Mouse (Mus musculus): Measurements from ENCODE around the gene Pwwp2b.

Gene Pwwp2b

DNA sequence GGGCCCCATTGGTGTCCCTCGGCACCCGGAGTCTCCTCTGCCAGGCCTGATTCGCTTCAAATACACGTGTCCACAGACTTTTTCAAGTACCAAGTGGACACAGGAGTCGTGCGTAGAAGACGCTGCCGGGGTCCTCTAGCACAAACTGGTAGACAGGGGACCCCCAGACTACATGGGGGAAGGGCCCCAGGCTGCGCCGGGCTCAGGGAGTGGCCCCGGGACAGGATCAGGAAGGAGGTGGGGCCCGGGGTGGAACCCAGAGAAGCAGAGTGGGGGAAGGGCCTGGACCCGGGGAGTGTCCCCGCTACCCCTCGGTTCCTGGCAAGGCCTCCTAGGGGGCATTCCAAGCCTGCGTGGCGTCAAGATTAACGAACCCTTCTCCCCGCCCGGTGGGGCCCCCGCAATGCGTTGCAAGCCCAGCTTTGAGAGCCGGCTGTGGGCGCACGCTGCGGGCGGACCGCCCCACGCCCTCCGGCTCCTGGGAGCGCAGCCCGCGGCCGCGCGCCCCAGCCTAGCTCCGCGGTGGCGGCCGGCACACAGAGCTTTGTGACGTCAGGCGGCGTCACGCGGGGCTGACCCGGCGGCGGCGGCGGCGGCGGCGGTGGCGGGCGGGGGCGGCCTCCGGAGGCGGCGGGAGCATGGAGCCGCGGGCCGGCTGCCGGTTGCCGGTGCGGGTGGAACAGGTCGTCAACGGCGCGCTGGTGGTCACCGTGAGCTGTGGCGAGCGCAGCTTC is at the start of gene Pwwp2b:
Pwwp2b (plus strand) TSS at position 602 of the 734 bp plus-strand sequence.
- DNase-seq, result peak; percentile 99

DNA sequence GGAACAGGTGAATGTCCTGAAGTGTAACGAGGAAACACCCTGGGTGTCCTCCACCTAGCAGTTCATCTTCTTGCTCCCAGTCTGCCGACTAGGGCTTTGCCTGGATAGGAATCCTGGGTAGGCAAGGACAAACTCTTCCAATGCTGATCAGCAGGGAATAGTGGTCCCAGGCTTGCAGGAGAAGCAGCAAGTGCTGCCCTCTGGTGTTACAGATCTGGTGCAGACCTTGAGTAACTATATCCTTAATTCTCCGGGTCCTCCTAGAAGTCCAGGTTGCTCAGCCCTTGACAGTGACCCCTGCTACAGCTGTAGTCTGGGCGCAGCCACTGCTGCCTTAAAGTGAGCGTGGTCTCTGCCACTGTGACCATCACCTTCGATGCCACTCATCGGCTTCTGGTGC is 48.2 kb upstream of the Pwwp2b start:
- peak; percentile 86 for DNase-seq

DNA sequence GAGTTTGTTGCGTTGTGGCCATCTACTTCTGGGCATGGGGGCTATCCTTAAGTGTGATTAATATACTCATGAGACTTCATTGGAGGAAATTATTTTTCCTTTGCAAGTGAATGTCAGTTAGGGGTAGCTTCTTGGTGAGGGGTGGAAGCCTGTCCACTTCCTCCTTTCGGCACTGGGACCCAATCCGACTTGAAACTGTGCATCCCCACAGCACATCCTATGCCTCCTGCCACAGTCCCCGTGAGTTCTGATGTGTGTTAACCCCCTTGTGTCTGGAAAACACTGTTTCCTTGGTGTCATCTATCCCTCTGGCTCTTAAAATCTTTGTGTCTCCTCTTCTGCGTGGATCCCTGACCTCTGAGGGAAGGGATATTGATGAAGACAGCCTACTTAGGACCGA is 47.1 kb upstream of the Pwwp2b start:
- peak; percentile 52 for DNase-seq

DNA sequence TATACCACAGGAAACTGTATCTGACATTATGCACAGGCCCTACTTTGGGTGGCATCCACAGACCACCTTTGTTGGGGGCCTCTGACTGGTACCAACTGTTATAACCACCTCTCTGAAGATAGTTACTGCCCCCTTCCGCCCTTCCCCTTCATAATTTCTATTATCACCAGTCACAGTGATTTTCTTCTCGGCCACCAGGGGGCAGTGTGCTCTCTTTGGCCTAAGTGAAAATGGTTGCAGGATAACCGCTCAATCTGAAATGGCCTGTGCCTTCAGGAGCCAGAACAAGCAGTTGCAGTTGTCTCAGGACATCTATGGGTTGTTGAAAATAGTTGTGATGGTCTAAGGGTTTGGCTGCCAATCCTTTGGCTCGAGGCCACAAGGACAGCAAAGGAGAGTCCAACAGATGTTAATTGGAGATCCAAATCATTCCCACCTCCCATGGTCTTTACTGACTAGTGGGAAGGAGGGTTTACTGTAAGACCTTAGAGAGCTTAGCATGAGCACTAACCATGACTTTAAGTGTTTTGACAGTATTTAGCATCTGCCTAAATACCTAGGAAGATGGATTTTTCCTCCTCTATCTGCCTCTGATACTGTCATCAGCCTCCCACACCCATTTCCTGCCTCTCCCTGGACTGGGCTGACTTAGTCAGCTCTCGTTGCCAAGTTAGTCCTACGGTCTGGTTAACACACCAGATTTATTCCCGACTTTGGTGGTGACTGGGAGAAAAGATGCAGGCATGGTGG is 40.1 kb upstream of the Pwwp2b start:
- DNase-seq, result peak; percentile 93

DNA sequence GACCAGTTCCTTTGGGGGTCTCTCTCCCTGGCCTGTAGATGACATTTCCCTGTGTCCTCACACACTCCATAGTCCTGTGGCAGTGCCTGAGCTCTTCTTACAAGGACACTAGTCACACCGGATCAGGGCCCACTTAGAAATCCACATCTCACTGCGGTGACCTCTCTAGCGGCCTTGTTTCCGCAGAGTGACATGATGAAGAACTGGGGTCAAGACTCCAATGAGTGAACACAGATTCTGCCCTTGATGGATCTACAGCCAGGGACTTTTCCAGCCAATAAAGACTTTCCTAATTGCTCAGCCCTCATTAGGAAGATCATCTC is 39.5 kb upstream of the Pwwp2b start:
- no peak for DNase-seq

DNA sequence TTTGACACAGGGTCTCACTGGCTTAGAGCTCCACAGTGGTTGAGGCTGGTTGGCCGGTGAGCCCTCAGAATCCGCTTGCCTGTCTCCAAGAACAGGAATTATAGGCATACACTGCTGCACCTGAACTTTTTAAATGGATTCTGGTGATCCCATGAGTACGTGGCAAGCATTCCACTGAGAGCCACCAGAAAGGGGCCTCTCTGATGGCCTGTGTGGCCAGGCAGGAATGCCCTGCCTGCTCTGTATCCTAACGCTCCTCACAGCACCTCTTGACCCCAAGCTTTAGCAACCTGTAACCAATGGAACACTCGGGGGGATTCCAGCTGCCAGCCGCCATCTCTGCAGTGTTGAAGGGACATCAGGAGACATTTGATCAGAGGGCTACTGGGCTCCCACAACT is 36.5 kb upstream of the Pwwp2b start:
- DNase-seq, result peak; percentile 91

DNA sequence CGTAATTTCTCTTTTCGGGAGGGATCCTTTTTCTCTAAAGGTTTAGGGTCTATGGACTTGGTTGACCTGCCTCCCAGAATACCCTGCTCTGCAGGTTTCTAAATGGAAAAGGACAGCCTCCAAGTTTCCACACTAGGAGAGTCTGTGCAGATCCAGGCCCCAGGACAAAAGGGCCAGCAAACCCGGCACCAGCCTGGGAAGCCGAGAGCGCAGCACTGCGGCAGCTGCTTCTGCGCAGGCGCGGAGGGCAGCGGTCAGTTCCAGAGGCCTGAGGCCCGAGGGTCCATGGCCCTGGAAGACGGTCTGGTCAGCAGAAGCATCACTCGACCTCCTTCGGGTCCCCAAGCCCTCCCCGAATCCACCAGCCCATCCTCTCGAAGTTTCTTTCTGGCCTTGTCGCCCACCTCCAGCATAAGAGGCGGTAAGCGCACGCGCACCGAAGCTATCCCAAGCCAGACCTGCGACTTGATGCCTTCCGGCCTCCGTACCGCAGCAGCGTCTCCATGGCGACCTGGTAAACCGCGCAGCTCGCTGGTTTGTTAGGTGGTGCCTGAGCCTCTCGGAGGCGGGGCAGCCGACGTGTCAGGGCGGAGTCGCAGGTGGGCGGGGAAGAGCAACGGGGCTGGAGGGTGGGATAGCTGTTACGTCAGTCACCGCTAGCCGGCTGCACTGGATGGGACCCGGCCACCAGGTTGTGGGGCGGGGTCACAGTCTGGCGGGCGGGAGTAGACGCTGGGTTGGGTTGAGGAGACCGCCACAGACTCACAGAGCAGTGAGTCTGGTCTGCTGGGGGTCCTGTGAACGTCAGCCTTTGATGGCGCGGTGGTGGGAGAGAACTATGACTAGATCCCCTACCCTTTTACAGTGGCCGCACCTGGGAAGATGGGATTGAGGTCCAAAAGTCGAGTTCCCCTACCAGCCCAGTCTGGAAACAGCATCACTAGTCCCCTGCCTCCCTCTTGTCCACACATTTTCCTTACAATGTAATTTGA is 35.2 kb upstream of the Pwwp2b start, which contains the start of the genes Lrrc27 and Stk32c:
Lrrc27 (plus strand) TSS at position 235 of the 992 bp plus-strand sequence.
Stk32c (minus strand) TSS at position 554 of the 992 bp plus-strand sequence.
- DNase-seq, result peak; percentile 100

DNA sequence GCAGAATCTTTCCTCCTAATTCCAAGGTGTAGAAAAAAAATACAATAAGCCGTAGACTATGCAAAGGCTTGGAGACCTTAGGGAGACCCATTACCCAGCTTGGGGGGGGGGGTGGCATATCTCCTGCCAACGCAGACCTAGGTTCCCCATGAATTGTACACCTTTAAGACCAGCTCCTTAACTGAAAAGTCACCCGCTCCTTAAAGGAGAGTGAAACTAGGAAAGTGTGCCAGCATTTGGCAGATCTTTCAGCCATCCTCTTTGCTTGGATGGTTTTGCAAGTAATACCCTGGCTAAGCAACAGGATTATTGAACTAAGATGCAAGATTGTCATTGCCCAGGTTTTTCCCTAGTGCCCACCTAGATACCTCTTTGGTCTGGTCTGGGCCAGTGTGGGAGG is 34.5 kb upstream of the Pwwp2b start:
- DNase-seq, result peak; percentile 87

DNA sequence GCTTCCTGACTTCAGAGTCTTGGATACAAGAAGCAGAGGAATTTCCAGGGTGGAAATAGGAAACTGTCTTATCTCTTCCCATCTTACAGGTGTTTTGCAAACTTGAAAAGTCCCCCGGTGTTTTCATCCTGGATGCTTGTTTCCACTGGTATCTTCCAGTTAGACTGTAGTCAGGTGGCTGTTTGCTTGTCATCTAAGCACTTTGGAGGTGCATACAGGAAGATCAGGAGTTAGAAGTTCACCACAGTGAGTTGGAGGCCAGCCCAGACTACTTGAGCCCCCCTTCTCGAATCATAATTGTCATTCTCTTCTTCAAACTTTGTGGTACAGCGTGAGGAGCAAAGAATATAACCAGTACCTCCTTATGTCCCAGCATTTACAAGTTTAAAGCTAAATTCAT is 34.1 kb upstream of the Pwwp2b start:
- peak; percentile 88 for DNase-seq

DNA sequence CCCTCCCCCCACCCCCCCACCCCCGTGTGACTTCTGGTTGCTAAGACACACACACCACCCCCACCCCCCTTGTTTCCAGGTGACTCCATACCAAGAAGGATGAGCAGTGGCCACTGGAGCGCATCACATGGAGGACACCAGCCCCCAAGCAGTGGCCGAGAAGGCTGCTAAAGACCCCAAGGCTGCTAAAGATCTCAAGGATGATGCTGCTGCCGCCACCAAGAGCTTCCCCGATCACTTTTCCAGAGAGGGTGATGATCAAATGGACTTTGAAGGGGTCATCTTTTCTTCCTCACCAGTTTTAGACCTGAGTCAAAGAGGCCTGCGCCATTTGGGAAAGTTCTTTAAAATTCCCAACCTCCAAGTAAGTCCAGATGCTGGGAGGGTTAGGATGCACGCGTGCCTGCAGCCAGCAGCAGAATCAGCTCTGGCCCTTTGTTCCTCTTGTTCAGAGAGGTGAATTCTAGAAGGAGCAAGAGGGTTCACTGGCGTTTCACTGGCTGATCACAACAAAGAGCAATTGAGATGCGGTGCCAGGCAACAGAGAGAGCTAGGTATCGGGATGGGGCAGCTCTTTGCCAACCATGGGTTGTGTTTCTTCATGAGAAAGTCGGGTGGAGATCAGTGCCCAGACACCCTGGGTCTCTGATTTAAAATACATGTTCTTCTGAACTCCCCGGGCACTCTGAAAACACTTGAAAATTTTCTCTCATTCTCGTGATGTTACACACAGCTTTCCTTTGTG is 33.5 kb upstream of the Pwwp2b start:
- DNase-seq, result peak; percentile 90

DNA sequence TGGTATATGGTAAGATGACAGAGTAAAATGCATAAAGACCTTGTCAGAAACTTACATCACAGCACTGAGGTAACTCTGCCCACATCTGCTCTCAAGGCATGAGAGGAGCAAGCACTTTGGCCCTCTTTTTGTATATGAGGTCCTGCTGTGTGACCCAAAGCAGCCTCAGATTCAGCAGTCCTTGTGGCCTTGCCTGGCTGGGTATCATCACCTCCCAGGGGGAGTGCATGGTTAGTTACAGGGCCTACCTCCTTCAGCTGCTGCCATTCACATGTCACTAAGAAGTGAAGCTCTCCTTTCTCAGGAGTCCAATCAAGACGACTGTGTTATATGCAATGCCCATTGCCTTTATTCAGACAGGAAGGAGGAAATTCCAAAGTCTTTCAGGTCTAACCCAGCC is 32.8 kb upstream of the Pwwp2b start:
- peak; percentile 82 for DNase-seq

DNA sequence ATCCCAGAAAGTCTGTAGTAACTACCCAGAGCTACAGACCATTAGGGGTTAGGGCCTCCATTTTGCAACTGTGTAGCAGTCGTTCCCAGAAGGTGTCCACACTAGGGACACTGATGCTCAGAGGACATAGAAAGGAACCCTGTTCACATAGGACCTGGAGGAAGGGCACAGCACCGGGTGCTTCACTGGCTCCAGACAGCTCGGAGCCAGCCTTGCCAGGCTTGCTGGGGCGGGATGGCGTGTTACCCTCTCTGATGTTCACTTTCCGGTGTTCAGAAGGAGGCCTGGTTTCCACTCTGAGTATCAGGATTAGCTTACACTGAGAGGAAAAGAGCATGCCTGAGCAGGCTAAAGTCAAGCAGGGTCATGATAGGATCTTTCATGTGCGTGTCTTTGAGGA is 32.3 kb upstream of the Pwwp2b start:
- peak; percentile 80 for DNase-seq

DNA sequence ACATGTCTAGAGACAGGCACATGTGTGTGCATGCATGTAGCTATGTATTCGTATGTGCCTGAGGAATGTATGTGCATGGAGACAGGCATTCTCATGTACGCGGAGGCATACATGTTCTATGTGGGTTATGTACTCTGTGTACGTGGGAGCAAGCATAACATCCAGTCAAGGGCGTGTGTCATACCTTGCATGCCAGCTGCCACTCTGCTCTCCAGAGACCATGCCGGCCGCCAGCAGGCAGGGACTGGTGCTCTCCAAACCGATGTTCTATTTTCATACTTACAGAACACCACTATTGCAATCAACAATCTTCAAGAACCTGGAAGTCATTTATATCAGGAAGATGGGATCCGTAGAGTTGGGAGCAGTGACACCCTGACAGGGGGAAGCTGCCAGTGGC is 31.8 kb upstream of the Pwwp2b start:
- peak; percentile 90 for DNase-seq

DNA sequence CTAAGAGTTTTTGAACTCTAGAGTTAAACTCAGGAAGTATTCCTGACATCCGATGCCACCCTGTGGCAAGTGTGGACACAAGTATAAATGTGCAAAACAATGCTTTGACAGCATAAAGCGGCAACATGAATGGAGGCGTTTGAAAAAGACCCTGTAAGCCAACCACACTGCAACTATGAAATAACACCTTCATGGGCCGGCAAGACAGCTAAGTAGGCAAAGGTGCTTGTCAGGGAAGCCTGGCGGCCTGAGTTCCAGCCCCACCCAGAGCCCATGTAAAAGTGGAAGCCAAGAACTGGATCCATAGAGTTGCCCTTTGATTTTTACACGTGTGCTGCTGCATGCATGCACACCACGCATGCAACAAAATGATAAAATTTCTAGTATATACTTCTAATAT is 31.2 kb upstream of the Pwwp2b start:
- peak; percentile 87 for DNase-seq

DNA sequence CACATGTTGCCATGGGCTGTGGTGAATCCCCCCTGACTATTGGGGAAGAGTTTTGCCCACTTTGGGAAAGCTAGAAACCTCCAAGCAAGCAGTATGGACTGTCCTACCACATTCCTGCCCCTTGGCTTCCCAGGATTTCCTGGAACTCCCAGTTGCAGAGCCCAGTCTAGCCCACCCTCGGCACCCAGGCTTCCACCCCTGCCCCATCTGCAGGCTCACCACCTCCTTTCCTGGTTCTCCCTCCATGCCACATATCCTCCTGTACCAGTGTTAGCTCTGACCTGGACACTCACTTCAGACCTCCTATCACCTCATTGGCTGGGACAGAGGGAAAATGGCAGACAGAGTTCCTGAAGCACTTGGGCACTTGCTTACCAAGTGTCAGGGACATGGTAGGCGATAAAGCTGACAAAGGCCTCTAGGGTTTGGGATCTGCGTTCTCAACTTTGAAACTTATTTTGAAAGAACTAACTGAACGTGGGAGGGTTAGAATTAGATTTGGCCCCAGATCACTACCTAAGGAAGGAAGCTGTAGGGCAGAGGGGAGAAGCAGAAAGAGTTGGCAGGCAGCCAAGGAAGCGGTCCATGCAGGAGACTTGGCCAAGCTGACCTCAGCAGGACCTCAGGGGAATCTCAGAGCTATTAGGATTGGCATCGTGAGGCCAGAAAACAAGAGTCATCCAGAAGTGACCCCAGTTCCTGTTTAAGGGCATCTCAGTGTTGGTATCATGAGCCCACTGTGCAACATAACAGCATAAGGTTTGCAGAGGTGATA is 29.5 kb upstream of the Pwwp2b start:
- DNase-seq, result peak; percentile 95

DNA sequence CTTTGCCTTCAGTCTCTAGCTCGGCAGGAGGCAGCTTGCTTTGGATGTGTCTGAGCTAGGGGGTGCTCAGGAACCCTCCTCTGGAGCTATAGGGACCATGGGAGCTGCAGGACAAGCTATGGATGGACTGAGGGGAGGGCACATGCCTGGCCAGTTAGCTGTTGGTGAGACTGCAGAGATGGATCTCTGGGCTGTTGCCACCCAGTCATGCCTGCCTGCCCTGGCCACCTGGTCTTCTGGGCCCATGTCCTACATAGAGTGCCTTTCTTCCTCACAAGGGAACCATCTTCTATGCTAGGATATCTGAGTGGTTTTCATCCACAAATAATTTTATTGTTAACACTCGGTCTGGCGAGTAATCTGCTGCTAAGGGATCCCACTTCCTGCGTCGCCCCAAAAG is 28.8 kb upstream of the Pwwp2b start:
- DNase-seq, result peak; percentile 89

DNA sequence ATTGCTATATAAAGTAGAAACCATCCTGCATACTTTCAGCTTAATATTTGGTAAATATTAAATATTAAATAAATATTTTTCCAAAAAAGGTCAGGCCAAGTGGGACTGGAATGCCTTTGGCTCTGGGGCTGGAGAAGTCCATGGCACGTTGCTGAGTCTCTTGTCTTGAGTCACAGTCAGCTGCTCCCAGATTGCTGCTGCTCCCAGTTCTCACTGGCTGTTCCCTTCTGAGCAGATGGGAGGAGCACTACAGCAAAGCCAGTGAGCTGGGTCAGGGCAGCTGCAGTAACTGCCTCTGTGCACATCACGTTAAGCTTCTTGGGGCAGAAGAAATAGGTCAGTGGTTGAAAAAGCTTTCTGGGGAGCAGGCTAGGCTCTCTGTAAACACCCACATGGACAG is 28.0 kb upstream of the Pwwp2b start:
- DNase-seq, result peak; percentile 97

DNA sequence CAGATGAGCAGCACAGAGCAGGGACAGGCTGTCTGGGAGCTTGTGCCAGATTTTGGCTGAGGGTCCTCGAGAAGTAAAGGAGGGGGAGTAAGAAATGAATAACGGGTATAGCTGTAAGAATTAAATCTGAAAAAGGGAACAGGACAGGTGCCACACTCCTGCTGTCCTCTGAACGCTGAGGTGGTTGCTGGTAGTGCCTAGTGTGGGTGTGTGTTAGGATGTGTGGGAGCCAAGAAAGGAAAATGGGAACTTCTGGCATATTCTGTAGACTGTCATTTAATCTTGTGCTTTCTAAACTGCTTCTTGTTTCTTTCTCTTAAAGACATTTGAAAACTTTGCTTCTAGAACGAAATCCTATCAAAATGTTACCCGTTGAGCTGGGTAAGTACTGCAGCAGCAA is 27.2 kb upstream of the Pwwp2b start:
- DNase-seq, result no peak

DNA sequence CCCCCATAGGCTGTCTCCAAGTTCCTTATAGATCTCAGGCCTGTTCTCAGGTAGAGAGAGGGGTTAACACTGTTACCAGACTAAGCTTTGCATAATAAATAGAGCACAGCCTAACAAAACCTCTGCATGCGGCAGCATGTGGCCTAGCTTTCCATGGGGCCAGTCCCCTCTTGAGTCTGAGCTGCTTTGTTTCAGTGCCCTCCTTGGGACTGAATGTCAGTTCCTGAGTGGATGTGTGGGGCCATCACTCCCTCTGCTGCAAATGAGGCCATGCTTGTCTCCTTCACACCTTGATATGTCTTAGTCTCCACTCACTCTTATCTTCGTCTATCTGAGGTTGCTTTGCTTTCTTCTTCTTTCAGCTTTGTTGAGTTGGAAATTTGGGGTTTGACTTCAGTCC is 26.4 kb upstream of the Pwwp2b start:
- peak; percentile 59 for DNase-seq

DNA sequence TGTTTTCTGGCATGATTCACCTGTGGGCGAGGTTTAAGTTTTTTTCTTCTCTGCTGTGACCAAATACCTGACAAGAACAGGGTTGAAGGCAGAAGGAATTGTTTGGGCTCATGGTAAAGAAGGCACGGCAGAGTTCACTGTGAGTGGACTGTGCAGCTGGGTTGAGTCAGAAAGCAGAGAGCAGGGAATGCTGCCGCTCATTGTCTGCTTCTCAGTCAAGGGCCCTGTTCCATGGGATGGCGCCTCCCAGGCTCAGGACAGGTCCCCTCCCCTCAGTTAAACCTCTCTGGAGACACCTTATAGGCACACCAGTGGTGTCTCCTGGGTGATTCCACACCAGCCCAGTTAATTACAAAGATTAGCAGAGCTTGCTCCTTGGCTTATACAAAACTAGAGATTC is 25.9 kb upstream of the Pwwp2b start:
- peak; percentile 55 for DNase-seq

DNA sequence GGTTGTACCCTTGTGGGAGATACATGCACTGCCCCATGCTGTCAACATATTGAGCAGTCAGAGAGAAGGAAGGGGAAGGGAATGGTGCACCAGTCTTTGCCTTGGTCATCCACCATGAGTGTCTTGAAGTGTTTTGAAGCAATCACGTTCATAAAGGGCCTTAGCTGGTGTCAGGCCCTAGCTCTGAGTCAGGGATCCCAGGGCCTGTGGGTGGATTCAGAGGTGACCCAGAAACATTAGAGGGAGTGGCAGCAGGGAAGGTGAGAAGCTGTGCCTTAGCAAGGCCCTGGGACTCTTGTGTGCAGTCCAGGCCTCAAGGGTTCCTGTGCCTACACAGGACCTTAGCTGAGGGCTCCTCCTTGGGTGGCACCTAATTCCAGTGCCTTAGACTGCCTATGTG is 24.2 kb upstream of the Pwwp2b start:
- peak; percentile 85 for DNase-seq

DNA sequence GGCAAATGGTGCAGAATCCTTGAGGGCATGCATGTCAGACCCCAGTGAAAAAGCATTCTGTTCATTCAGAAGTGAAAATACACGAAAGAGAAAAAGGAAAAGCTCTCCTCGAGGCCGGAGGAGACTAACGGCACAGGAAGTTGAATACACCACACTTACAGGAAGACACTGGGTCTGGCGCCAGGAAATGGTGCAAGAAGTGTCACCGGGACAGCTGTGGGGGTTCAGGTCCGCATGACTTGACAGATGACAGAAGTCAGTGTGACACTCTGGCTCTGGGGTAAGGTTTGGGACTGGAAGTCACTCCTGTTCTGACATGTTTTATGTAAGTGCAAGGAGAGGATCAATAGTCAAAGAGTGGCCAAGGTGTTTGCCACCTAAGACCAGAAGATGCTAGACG is 23.6 kb upstream of the Pwwp2b start:
- peak; percentile 95 for DNase-seq

All from heart, adult 11 months (tissue).